17 mouse cellular contexts compared by ENCODE assay signal in genomic region chr4:10041301-10042093, GRCm38 (mm10).
A peak's percentile ranks its signal among the peaks of the same experiment; 100 is the strongest.
DNase-seq lines count a peak whose midpoint lies in the region; ATAC-seq lines count a peak whose summit lies in the region.
"Had no signal": no experiment of that assay in that cellular context is flagged by ENCODE, and none has a peak within 500 bp of the region (broad histone marks: within the 10 kb centered on the region; RNA-seq: fewer than 3 reads in every experiment).

No protein-coding gene starts in this region.

- 43% methylated on average over 2 of the region's 2 CpGs for WGBS in limb, embryonic 13.5 days
- 62% methylated on average over 2 of the region's 2 CpGs for WGBS in limb, embryonic 10.5 days
- 55% methylated on average over 2 of the region's 2 CpGs for WGBS in intestine, embryonic 15.5 days

- peak; percentile 51; the same call in 1 of the 2 replicates for ATAC-seq in limb, embryonic 13.5 days (ENCODE audit: low FRiP score, low read depth)
- 0 out of 2 replicates have a peak, but pooled peaks have one; percentile 15 for ATAC-seq in common myeloid progenitor, adult 5-6 weeks (replicated peaks; ENCODE audit: low read depth, poor library complexity, severe bottlenecking)
- ATAC-seq in megakaryocyte progenitor cell, adult 5-6 weeks (replicated peaks; ENCODE audit: poor library complexity) = 0 out of 2 replicates have a peak, but pooled peaks have one; percentile 48
- ATAC-seq in intestine, embryonic 15.5 days = no peak
- ATAC-seq: forebrain, embryonic 13.5 days had no signal

- H3K27me3 ChIP-seq in limb, embryonic 13.5 days = no peaks in the 10 kb centered on the region
- H3K27me3 ChIP-seq in limb, embryonic 10.5 days (ENCODE audit: low read depth, poor library complexity, severe bottlenecking) = no peaks in the 10 kb centered on the region
- no peaks in the 10 kb centered on the region for H3K27me3 ChIP-seq in intestine, embryonic 15.5 days (replicated peaks)
- H3K27me3 ChIP-seq: embryonic facial prominence, embryonic 13.5 days; forebrain, embryonic 13.5 days; heart, embryonic 12.5 days; hindbrain, embryonic 15.5 days had no signal

- no peak for DNase-seq in limb, embryonic 10.5 days (ENCODE audit: low spot score)
- DNase-seq in Muller cell, postnatal 12 days (ENCODE audit: inconsistent ontology term) = peak; percentile 49
- DNase-seq: adrenal gland, postnatal 10 days; cerebellum, adult 11 months; cerebellum, adult 9-10 months; cerebellum, postnatal 25 days; gastrocnemius, adult 2 months; gastrocnemius, postnatal 25 days; heart, adult 11 months had no signal

- no peak overlapping the region for H3K9ac ChIP-seq in limb, embryonic 13.5 days
- H3K9ac ChIP-seq in intestine, embryonic 15.5 days = no peak overlapping the region
- H3K9ac ChIP-seq: embryonic facial prominence, embryonic 13.5 days; forebrain, embryonic 13.5 days; heart, embryonic 12.5 days; hindbrain, embryonic 15.5 days had no signal

- no peak overlapping the region for H3K4me2 ChIP-seq in limb, embryonic 13.5 days (replicated peaks)
- H3K4me2 ChIP-seq in intestine, embryonic 15.5 days (replicated peaks) = no peak overlapping the region
- H3K4me2 ChIP-seq: embryonic facial prominence, embryonic 13.5 days; forebrain, embryonic 13.5 days; heart, embryonic 12.5 days; hindbrain, embryonic 15.5 days had no signal

- no peak overlapping the region for H3K27ac ChIP-seq in limb, embryonic 13.5 days
- no peak overlapping the region for H3K27ac ChIP-seq in limb, embryonic 10.5 days
- no peak overlapping the region for H3K27ac ChIP-seq in intestine, embryonic 15.5 days
- H3K27ac ChIP-seq: embryonic facial prominence, embryonic 13.5 days; forebrain, embryonic 13.5 days; gastrocnemius, adult 2 months; hindbrain, embryonic 15.5 days had no signal

- H3K9me3 ChIP-seq in limb, embryonic 13.5 days = no peaks in the 10 kb centered on the region
- H3K9me3 ChIP-seq in limb, embryonic 10.5 days (replicated peaks) = no peaks in the 10 kb centered on the region
- H3K9me3 ChIP-seq in intestine, embryonic 15.5 days = no peaks in the 10 kb centered on the region
- H3K9me3 ChIP-seq: embryonic facial prominence, embryonic 13.5 days; forebrain, embryonic 13.5 days; heart, embryonic 12.5 days; hindbrain, embryonic 15.5 days had no signal

- no peaks in the 10 kb centered on the region for H3K36me3 ChIP-seq in limb, embryonic 13.5 days
- no peaks in the 10 kb centered on the region for H3K36me3 ChIP-seq in limb, embryonic 10.5 days
- no peaks in the 10 kb centered on the region for H3K36me3 ChIP-seq in intestine, embryonic 15.5 days
- H3K36me3 ChIP-seq: embryonic facial prominence, embryonic 13.5 days; heart, embryonic 12.5 days; hindbrain, embryonic 15.5 days had no signal

- H3K4me1 ChIP-seq in limb, embryonic 13.5 days = peaks cover 4% of the 10 kb centered on the region; the same call in 1 of the 2 replicates
- no peaks in the 10 kb centered on the region for H3K4me1 ChIP-seq in limb, embryonic 10.5 days
- no peaks in the 10 kb centered on the region for H3K4me1 ChIP-seq in intestine, embryonic 15.5 days (replicated peaks)
- H3K4me1 ChIP-seq: embryonic facial prominence, embryonic 13.5 days; forebrain, embryonic 13.5 days; heart, embryonic 12.5 days; hindbrain, embryonic 15.5 days had no signal

- no peak overlapping the region for H3K4me3 ChIP-seq in limb, embryonic 13.5 days
- no peak overlapping the region for H3K4me3 ChIP-seq in limb, embryonic 10.5 days
- H3K4me3 ChIP-seq in intestine, embryonic 15.5 days (replicated peaks) = no peak overlapping the region
- H3K4me3 ChIP-seq: embryonic facial prominence, embryonic 13.5 days; forebrain, embryonic 13.5 days; gastrocnemius, adult 2 months; heart, embryonic 12.5 days; hindbrain, embryonic 15.5 days had no signal
